Comparison of ENCODE assay signal across 25 mouse cellular contexts in the genomic region with DNA sequence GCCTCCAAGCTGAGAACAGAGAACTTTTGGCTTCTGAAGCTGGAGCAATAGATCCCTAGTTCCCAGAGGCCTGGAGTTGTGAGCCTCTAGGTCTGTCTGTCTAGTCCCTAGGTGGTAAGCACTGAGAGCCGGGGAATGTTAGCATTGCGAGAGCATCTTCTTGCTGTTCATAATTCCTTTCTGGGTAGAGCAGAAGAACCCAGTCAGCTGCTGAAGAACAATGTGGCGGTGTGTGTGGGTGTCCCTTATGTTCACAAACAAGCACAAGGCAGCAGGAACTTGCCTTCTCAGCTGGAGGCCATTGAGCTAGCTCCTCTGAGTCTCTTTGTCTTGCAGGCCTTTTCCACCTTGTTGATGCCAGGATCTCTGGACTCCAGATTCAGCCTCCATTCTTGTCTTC. TPM values are rescaled to one million over a fixed set of nuclear protein-coding genes. Genes with fewer than 3 reads are reported as not detected.
A peak's percentile ranks its signal among the peaks of the same experiment; 100 is the strongest.
DNase-seq lines count a peak whose midpoint lies in the region; ATAC-seq lines count a peak whose summit lies in the region.
"Had no signal": no experiment of that assay in that cellular context is flagged by ENCODE, and none has a peak within 500 bp of the region (broad histone marks: within the 10 kb centered on the region; RNA-seq: fewer than 3 reads in every experiment).

No protein-coding gene starts in this region.

- DNase-seq in frontal cortex, postnatal 10 days (ENCODE audit: low spot score in 2 of 2): no peak
- DNase-seq in layer of hippocampus, adult 9-11 months: peak; percentile 68
- no peak for DNase-seq in layer of hippocampus, postnatal 14 days (ENCODE audit: low spot score in 2 of 2)
- peak; percentile 18 for DNase-seq in R1 (ENCODE audit: low read depth, low spot score)
- peak; percentile 79 for DNase-seq in brain, adult 2 months (ENCODE audit: low read depth, low spot score)
- no peak for DNase-seq in left cerebral cortex, adult 11 months (ENCODE audit: low spot score)
- DNase-seq: adrenal gland, postnatal 10 days; adrenal gland, postnatal 36 days; B cell, adult 2 months; cerebellum, adult 11 months; cerebellum, adult 2 months; cerebellum, adult 9-11 months; cerebellum, postnatal 25 days; gastrocnemius, postnatal 25 days; heart, adult 18-20 months; heart, postnatal 10 days; heart, postnatal 36 days had no signal

- ATAC-seq in frontal cortex, adult (ENCODE audit: low TSS enrichment): peak; percentile 76
- ATAC-seq: activated CD4-positive, CD25-positive, alpha-beta regulatory T cell, adult 4 months; forebrain, embryonic 16.5 days; hindbrain, embryonic 16.5 days; Patski had no signal

RNA-seq across cellular contexts. Expression of a gene that starts 36.2 kb away (rescaled TPM):
- total RNA-seq in layer of hippocampus, postnatal 14 days (2021): 100 to 1,000 TPM in 1 of 2 experiments, 10 to 100 TPM in 1; 95.1 to 106 TPM
- total RNA-seq: CH12.LX; common myeloid progenitor, adult 5-6 weeks; gastrocnemius, adult 8-10 months; gastrocnemius, postnatal 25 days; heart, postnatal 10 days; heart, postnatal 36 days had no signal

RNA-seq across cellular contexts. Expression of a gene that starts 59.6 kb away (rescaled TPM):
- total RNA-seq in layer of hippocampus, postnatal 14 days (2021): 10 to 100 TPM; 80.9 to 90.8 TPM

Comparison
In these comparisons a context has a peak if more than half of its experiments do, and no peak if none do; other contexts are left out.
1. DNase-seq: peak in layer of hippocampus, adult 9-11 months (single experiment), R1 (single experiment) and brain, adult 2 months (single experiment); none in frontal cortex, postnatal 10 days (0 of 2), layer of hippocampus, postnatal 14 days (0 of 2) and left cerebral cortex, adult 11 months (single experiment).